Comparison of ENCODE assay signal across 8 mouse cellular contexts in the genomic region with DNA sequence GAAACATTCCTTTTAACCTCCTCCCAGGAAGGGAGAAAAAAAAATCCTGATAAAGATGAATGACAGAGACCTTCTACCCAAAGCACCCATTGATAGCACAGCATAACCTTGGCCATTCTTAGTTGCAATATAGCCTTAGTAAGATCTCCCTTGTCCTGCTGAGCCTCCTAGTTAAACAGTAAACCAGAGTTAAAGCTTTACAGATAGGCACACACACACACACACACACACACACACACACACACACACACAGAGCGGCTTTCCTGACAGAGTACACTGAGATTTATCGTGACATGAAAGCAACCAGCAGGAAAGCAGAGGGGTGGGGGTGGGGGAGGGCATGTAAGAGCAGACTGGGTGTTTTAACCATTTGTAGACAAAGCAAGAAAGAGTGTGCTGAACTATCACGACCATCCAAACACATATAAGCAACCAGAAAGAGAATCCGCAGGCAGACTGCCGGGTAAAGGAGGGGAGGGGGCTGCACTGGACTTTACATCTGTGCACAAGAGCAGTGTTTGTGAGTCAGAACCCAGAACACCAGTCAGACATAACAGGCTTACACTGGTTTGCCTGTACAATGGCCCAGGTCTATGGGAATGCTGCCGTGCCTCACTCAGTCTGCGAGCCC. TPM values are rescaled to one million over a fixed set of nuclear protein-coding genes. Genes with fewer than 3 reads are reported as not detected.
DNase-seq lines count a peak whose midpoint lies in the region; ATAC-seq and TF ChIP-seq lines count a peak whose summit lies in the region.

No protein-coding gene starts in this region.

- WGBS in lung, embryonic 15.5 days: 15% methylated on average over 7 of the region's 7 CpGs
- 9% methylated on average over 7 of the region's 7 CpGs for WGBS in intestine, embryonic 14.5 days
- 16% methylated on average over 7 of the region's 7 CpGs for WGBS in liver, adult 2 months
- WGBS in stomach, embryonic 15.5 days: 13% methylated on average over 7 of the region's 7 CpGs

- ATAC-seq in lung, embryonic 15.5 days (ENCODE audit: borderline replicate concordance, extremely low read depth, low FRiP score, low TSS enrichment): peak; percentile 15
- peak; percentile 81 for ATAC-seq in intestine, embryonic 14.5 days (replicated peaks; ENCODE audit: low FRiP score, low TSS enrichment, low read depth)
- peak; percentile 87 for ATAC-seq in stomach, embryonic 15.5 days (ENCODE audit: insufficient read depth, low FRiP score, low read depth)

- TF ChIP-seq CTCF in liver, adult 2 months (IDR thresholded peaks at IDR 0.05; ENCODE audit: low read depth, low read length): no peak

- H3K79me2 ChIP-seq in liver, adult 2 months (ENCODE audit: control insufficient read depth, insufficient read depth, low read length): no peaks in the 10 kb centered on the region

- peaks cover 69% of the 10 kb centered on the region for H3K4me1 ChIP-seq in lung, embryonic 15.5 days
- peaks cover 64% of the 10 kb centered on the region for H3K4me1 ChIP-seq in intestine, embryonic 14.5 days (replicated peaks; ENCODE audit: control insufficient read depth, insufficient read depth, low read length)
- H3K4me1 ChIP-seq in liver, adult 2 months (ENCODE audit: control insufficient read depth, insufficient read depth, low read length): peaks cover 6% of the 10 kb centered on the region
- H3K4me1 ChIP-seq in stomach, embryonic 15.5 days: peaks cover 31% of the 10 kb centered on the region

- DNase-seq in lung, postnatal 10 days: no peak
- DNase-seq in intestine, embryonic 14.5 days (ENCODE audit: low spot score): peak; percentile 76
- peak; percentile 82 for DNase-seq in liver, adult 2 months (ENCODE audit: extremely low read depth, low read depth, low spot score)
- DNase-seq in urinary bladder, adult 2 months (ENCODE audit: low spot score): no peak
- no peak for DNase-seq in layer of hippocampus, adult 11-12 months (ENCODE audit: low spot score)
- DNase-seq in right cerebral cortex, adult 2 months (ENCODE audit: low spot score in 2 of 2): no peak

- H3K27ac ChIP-seq in lung, embryonic 15.5 days: peak overlapping the region; percentile 85
- H3K27ac ChIP-seq in intestine, embryonic 14.5 days (ENCODE audit: low read depth): peak overlapping the region; percentile 83
- H3K27ac ChIP-seq in liver, adult 2 months (replicated peaks; ENCODE audit: insufficient read depth, low read depth, low read length): no peak overlapping the region
- peak overlapping the region; percentile 71 for H3K27ac ChIP-seq in stomach, embryonic 15.5 days

- H3K9me3 ChIP-seq in lung, embryonic 15.5 days: no peaks in the 10 kb centered on the region
- no peaks in the 10 kb centered on the region for H3K9me3 ChIP-seq in intestine, embryonic 14.5 days (ENCODE audit: control insufficient read depth, low read length)
- no peaks in the 10 kb centered on the region for H3K9me3 ChIP-seq in stomach, embryonic 15.5 days

- no peak for TF ChIP-seq POLR2A in liver, adult 2 months (IDR thresholded peaks at IDR 0.05; ENCODE audit: extremely low read depth, insufficient read depth, low read length)

- no peaks in the 10 kb centered on the region for H3K27me3 ChIP-seq in lung, embryonic 15.5 days
- H3K27me3 ChIP-seq in intestine, embryonic 14.5 days (replicated peaks; ENCODE audit: control insufficient read depth, insufficient read depth, low read length): no peaks in the 10 kb centered on the region
- no peaks in the 10 kb centered on the region for H3K27me3 ChIP-seq in liver, adult 2 months (ENCODE audit: control insufficient read depth, insufficient read depth, low read length)
- no peaks in the 10 kb centered on the region for H3K27me3 ChIP-seq in stomach, embryonic 15.5 days (replicated peaks)

- 0 out of 2 replicates have a peak, but pooled peaks cover 4% of the 10 kb centered on the region for H3K36me3 ChIP-seq in lung, embryonic 15.5 days
- H3K36me3 ChIP-seq in intestine, embryonic 14.5 days (ENCODE audit: control insufficient read depth, insufficient read depth, low read length): peaks cover 42% of the 10 kb centered on the region
- H3K36me3 ChIP-seq in liver, adult 2 months (ENCODE audit: control insufficient read depth, insufficient read depth, low read length): no peaks in the 10 kb centered on the region
- no peaks in the 10 kb centered on the region for H3K36me3 ChIP-seq in stomach, embryonic 15.5 days

- H3K4me3 ChIP-seq in lung, embryonic 15.5 days: no peak overlapping the region
- H3K4me3 ChIP-seq in intestine, embryonic 14.5 days (ENCODE audit: low read depth, low read length): no peak overlapping the region
- no peak overlapping the region; the same call in 1 of the 2 replicates for H3K4me3 ChIP-seq in liver, adult 2 months (ENCODE audit: insufficient read depth, low read depth, low read length)
- H3K4me3 ChIP-seq in stomach, embryonic 15.5 days (replicated peaks): no peak overlapping the region

- peak overlapping the region; percentile 21; the same call in 1 of the 2 replicates for H3K4me2 ChIP-seq in lung, embryonic 15.5 days
- peak overlapping the region; percentile 25; the same call in 1 of the 2 replicates for H3K4me2 ChIP-seq in intestine, embryonic 14.5 days (ENCODE audit: low read length)
- peak overlapping the region; percentile 29 for H3K4me2 ChIP-seq in stomach, embryonic 15.5 days

- H3K9ac ChIP-seq in lung, embryonic 15.5 days: no peak overlapping the region
- no peak overlapping the region for H3K9ac ChIP-seq in intestine, embryonic 14.5 days (ENCODE audit: low read length)
- peak overlapping the region; percentile 3; the same call in 1 of the 2 replicates for H3K9ac ChIP-seq in liver, adult 2 months (ENCODE audit: low read depth, low read length)
- no peak overlapping the region for H3K9ac ChIP-seq in stomach, embryonic 15.5 days

RNA-seq across cellular contexts. Expression of gene Hmga2, which starts 58.7 kb away (rescaled TPM):
- polyA plus RNA-seq in lung, embryonic 15.5 days (2015; fragmentation: Nextera tagmentation; extraction: Ambion mirVana): 7.8 and 8.7 TPM in 2 replicates
- polyA plus RNA-seq in intestine, embryonic 14.5 days (2014; fragmentation: Nextera tagmentation; extraction: Ambion mirVana): 61.0 and 68.0 TPM in 2 replicates
- total RNA-seq in liver, adult 2 months (2014; rRNA removed): 0.07 TPM in 1 of 2 replicates, not detected in the other
- polyA plus RNA-seq in liver, adult 2 months (2012; rRNA removed): 0.05 TPM in 1 of 2 replicates, not detected in the other
- 29.3 TPM in 2 replicates for polyA plus RNA-seq in stomach, embryonic 15.5 days (2015; fragmentation: Nextera tagmentation; extraction: Ambion mirVana)
- polyA plus RNA-seq in urinary bladder, adult 2 months (2012; rRNA removed): not detected in 2 replicates

Comparison
In these comparisons a context has a peak if more than half of its experiments do, and no peak if none do; other contexts are left out.
1. ATAC-seq: peak in every context shown above with its lines; median percentile 87 in stomach, embryonic 15.5 days; 81 in intestine, embryonic 14.5 days; 15 in lung, embryonic 15.5 days.
2. DNase-seq: peak in intestine, embryonic 14.5 days (single experiment) and liver, adult 2 months (single experiment); none in lung, postnatal 10 days (single experiment), urinary bladder, adult 2 months (single experiment), layer of hippocampus, adult 11-12 months (single experiment) and right cerebral cortex, adult 2 months (0 of 2).
3. Peak in every context shown above with its lines, with median percentiles within 50 percentile points of each other: H3K4me2 ChIP-seq.